Mouse (Mus musculus): ENCODE results near the gene Scaper.

- TF ChIP-seq JUND (conservative IDR thresholded peaks at IDR 0.05; ENCODE audit: low read depth, low read length) (no peak), CHD1 (IDR thresholded peaks at IDR 0.05; ENCODE audit: low read depth, low read length) (no peak)
Observed at GRCm38 (mm10) chr9:55677099-55677498, 260.8 kb downstream of the Scaper start.
